Mouse (Mus musculus): ENCODE data around the gene Cyp11a1.

The Cyp11a1 gene

GRCm38 (mm10) chr9:57972776-57973439 lies 33.3 kb upstream of the Cyp11a1 start:
- no peak for DNase-seq

GRCm38 (mm10) chr9:57973440-57974066 lies 32.7 kb upstream of the Cyp11a1 start:
- DNase-seq: no peak

DNA sequence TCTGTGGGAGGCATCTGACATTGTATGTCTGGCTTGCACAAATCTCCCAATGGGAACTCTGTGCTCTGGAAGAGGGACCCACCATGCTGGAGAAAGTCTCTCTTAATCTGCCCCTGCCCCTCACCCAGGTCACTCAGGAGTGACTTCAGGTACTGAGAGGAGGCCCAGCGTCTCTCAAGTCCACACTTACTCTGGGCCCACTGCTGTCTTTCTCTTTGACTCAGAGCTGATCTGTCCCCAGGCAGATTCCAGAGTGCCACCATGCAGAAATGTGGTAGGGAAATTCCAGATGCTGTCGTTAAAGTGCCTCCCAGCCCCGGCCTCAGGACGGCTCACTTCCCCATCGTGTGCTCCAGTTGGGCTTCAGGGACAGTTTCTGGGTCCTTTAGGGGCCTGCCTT lies 32.0 kb upstream of the Cyp11a1 start:
- DNase-seq: no peak

DNA sequence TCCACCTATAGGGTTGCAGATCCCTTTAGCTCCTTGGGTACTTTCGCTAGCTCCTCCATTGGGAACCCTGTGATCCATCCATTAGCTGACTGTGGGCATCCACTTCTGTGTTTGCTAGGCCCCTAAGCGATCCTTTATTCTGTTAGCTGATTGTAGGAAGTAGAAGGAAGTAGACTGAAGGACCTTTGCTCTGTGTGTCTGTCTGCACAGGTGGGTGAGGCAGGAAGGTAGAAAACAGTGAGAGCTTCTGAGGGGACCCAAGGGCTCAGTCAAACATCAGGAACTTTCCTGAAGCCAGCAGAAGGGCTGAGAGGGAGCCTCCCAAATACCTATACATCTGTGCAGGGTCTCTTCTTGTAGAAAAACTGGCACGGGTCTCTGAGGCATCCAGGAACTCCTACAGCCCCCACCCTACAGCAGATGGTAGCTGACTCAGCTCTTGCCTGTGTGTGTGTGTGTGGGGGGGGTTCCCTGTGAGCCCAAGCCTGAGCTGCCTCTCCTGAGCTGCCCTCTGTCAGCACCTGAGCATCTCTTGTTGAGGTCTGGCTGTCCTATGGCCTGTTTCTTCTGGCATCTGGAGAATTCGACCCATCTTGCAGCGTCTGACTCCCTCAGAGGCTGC lies 30.9 kb upstream of the Cyp11a1 start:
- DNase-seq: no peak

DNA sequence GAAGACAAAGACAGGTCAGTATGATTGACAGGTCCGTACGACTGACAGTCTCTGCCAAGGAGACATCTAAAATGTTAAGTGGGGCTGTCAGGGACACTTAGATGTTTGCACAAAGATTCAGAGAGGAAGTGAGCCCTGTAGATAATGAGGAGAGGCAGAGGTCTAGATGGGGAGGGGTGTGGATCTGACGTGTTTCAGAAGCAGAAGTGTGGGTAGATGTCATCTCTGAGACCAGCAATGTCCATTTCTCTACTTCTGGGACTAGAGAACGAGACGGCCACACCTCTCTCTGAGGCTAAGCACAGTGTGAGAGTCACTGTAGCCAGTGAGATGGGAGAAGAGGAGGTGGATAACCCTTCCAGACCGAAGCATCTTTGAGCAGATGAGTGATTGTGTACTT lies 28.2 kb upstream of the Cyp11a1 start:
- no peak for DNase-seq

DNA sequence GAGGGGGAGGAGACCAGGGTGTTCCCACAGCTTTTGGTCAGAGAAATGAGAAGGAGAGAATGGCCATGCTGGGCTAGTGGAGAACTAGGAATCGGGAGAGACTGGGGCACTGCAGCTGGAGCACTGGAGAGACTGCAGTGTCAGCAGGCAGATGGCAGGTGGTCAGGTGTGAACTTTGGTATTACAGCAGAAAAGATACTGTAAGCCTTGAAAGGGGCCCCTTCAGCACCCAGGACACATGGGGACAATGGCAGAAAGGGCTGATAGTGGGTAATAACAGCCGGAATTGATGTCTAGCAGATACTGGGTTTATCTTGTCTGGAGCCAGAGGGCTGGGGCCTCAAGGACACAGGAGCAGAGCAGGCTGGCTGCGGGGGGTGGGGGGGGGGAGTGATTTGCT lies 27.4 kb upstream of the Cyp11a1 start:
- no peak for DNase-seq

DNA sequence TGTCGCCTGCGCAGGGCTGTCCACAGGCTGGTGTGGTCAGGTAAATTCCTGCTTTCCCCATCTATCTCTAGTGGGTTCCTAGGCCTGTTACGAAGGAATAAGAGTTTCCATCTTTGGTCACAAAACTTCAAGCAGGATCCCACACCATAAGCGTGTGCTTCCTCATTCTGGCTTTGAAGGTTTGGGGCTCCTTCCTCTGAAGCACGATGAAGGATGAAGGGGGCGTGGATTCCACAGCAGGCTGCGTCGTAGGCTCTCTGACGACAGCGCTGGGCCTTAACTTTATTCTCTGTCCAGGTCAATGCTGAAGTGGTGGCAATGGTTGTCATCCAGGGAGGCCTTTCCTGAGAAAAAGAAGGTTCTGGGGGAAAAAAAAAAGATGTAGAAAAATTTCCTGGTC lies 25.6 kb upstream of the Cyp11a1 start:
- DNase-seq: no peak

DNA sequence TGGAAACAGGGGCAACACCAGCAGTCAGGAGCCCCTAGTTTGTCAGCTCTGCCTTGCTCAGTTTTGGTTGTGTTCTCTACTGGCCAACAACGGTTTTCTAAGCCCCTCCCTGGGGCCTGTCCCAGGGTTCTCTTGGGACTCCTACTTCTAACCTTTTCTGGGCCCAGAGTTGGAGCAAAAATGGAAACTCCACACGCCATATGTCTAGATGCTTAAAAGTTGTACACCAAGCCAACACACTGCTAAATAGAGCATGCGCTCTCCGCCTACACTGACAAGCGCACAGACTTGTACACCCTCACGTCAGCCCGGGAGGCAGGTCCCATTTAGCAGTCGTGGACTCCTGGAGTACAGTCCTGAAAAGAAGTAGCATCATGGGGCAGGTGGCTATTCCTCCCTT lies 20.9 kb upstream of the Cyp11a1 start:
- no peak for DNase-seq

DNA sequence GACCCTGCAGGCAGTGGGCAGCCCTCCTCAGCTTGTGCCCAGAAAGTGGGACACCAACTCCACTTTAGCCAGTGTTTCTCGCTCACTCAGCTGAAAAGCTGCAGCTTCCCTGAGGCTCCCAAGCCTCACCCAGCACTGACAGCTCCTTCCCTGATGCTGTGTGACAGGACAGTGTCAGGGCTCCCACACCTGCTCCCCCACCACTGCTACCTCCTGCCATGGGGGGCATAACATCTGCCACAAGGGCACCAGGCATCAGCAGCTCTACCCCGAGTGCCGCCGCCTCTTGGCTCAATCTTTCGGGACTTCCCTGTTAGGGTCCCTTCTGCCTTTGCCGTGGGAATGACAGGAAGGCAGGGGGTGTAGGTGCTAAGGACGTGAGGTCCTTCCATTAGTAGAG lies 19.9 kb upstream of the Cyp11a1 start:
- DNase-seq: no peak

- no peak for DNase-seq
These were observed 18.1 kb upstream of the Cyp11a1 start for GRCm38 (mm10) chr9:57988098-57988497.

GRCm38 (mm10) chr9:57989309-57989708 lies 16.9 kb upstream of the Cyp11a1 start:
- DNase-seq: no peak

- peak; percentile 51 to 55 for DNase-seq
These were observed 15.6 kb upstream of the Cyp11a1 start for GRCm38 (mm10) chr9:57990438-57991110.

- DNase-seq: no peak
These were observed 14.2 kb upstream of the Cyp11a1 start for GRCm38 (mm10) chr9:57992060-57992459.

- DNase-seq: peak; percentile 53 to 77
These were observed 13.2 kb upstream of the Cyp11a1 start for GRCm38 (mm10) chr9:57992781-57993591.

DNA sequence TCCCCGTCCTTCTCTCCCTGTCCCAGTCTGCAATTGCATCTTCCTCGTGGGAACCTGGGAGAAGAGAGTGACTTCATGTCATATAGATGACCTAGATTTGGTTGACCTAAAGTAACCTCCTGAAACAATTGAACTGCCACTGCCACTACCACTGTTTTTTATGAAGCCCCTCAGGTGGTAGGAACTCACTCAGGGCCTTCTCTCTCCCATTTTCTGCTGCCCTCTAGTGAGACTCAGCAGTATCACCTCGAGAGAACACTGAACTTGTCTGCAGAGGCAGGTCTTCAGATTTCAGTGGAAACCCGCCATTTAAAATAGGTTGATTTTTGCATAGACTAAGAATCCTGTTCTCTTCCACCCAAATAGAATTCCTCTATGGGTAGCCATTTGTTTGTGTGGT lies 10.9 kb upstream of the Cyp11a1 start:
- DNase-seq: peak; percentile 80 to 85

DNA sequence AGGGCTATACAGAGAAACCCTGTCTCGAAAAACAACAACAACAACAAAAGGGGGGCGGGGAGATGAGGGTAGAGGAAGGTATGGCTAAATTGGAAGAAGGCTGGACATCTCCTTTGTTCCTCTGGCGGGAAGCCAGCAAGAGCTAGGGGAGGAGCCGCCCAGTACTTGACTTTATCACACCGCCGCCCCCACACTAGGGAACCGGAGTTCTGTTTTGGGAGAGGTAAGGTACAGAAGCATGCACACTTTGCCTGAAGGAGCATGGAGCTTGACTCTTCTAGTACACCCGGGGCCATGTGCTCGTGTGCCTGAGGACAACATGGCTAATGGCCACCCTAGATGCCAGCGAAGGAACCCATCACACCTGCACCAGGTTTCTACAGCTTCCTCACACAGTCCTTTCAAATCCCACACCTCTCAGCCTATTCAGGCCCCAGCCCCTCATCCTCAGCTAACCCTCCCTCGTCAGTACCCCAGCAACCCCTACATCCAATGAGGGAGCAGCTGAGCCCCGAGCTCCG lies 8.6 kb upstream of the Cyp11a1 start:
- DNase-seq: peak; percentile 56 to 89

DNA sequence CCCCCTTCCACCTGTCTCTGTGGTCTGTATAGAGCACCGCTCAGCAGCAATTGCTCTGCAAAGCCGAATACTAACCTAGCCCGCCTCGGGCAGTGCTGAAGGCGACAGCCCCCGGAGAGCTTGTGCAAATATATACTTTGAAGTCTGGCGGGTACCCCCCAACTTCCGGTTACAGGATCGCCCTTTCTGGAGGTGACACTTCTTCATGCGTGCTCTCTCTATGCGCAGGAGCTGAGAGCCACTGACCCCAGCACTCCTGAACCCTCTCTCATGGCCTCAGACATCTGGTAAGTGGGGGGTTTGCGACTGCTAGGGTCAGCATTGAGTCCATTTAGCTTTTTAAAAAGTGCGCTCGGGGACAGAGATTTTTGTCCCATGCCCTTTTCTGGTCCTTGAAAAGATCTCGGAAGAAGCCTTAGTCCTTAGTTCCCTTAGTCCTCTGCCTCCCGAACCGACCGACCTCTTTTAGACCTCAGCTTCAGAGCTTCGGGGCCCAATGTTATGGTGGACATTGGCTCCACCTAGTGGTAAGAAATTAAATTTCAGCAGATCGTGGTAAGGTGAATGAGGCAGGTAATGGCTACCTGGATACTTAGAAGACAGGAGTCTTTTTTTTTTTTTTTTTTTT lies 8.1 kb upstream of the Cyp11a1 start:
- peak; percentile 83 to 89 for DNase-seq

- peak in 1 of 2 experiments; percentile 54 for DNase-seq
These were observed 7.5 kb upstream of the Cyp11a1 start for GRCm38 (mm10) chr9:57998685-57999084.

GRCm38 (mm10) chr9:57999676-58000075 lies 6.5 kb upstream of the Cyp11a1 start:
- peak; percentile 73 to 78 for DNase-seq

DNA sequence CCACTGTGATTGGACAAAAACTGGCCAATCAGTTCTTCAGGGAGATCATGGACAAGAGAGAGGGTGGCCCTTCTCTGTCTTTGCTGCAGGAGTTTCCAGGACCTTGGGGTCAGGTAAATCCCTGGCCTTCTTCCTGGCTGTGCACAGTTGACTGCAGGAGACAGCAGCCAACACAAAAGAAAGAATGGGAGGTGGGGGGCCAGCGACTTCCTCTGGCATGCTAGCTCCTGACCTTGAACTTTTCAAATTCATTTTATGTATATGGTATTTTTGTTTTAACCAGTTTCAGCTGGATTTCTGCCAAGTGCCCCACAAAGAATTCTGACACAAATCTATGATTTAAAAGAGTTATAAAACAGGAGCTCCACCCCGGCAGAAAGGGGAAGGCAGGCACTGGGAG lies 2.9 kb upstream of the Cyp11a1 start:
- DNase-seq: no peak

DNA sequence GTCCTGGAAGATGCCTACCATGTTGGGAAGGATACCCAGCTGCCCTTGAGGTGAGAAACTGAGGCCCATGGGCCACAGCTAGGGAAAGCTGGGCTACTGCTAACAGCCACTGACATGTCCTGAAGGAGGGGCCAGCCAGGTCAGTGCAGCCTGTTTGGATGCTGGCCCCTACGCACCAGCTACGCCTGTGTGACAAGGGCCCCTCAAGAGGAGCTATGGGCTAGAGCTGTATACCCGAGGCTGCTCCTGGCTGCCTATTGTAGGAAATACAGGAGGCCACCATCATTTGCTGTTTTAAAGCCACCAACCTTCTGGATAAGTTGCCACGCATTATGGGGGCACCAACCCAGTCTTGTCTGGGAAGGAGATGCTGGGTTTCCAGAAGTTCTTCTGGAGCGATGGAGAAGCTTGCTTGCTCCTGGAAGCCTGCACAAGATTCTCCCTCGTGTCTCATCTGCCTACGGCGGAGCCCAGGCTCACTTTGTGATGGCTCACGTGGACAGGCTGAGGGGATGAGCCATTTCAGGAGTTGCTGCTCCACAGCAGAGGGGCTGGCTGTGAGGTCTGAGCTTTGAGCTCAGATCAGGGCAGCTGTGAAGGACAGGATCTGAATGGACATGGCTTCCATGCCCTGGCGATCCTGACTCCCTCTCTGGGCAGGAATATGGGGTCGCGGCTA lies 2.3 kb downstream of the Cyp11a1 start:
- no peak for DNase-seq

DNA sequence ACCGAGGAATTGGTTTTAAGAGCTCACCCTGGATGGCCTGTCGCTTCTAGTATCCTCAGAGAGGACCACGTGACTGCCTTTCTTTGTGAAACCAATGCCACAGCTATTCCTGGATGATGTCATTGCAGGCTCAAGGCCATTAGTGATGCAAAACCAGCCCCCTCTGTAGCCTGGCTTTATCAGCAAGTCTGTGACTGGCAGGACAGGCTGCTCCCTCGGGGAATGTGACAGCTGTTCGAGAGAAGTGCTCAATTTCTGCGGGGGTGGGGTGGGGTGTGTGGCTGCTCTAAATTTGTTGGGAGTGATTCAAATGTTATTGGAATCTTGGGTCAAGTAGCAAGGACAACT lies 2.8 kb downstream of the Cyp11a1 start:
- peak; percentile 93 to 96 for DNase-seq

Data from cerebellum, postnatal 10 days (tissue).